Mouse (Mus musculus): ENCODE measurements around the gene Adam8.

- TF ChIP-seq EP300 (IDR thresholded peaks at IDR 0.05; ENCODE audit: insufficient read depth, low read depth, low read length) (no peak), POLR2A (IDR thresholded peaks at IDR 0.05; ENCODE audit: insufficient read depth, low read depth, low read length) (no peak), CTCF (IDR thresholded peaks at IDR 0.05) (no peak)
Observed at GRCm38 (mm10) chr7:139972923-139973331, 19.4 kb downstream of the Adam8 start.
